Mouse (Mus musculus) liver, embryonic 14.5 days (tissue): ENCODE data around the gene Zfp664. TPM values are rescaled to one million over a fixed set of nuclear protein-coding genes. Genes with fewer than 3 reads are reported as not detected.

Experiments used
- ATAC-seq: fragments of 200-750 bp; cut with Nextera tagmentation; 2 replicates; pipeline ENCODE4 v1.8.0; 2017; ENCODE audit warnings: moderate number of reproducible peaks, mild to moderate bottlenecking, moderate library complexity; ENCODE audit not compliant: insufficient read depth
- DNase-seq, 3 experiments: peaks; one replicate each; pipeline ENCODE4 v3.0.0-alpha.2; 2012 to 2013; ENCODE audit warnings: low read depth in 3 of 3, low spot score in 3 of 3
- H3K27ac ChIP-seq: fragments of 300-500 bp; sonication (generic); 2 replicates; pipeline ENCODE4 v1.5.1; 2014; ENCODE audit warnings: moderate library complexity, mild to moderate bottlenecking, control low read depth, inconsistent platforms
- H3K27me3 ChIP-seq: fragments of 300-500 bp; sonication (generic); 2 replicates; pipeline ENCODE4 v1.6.1; 2014; ENCODE audit warnings: mild to moderate bottlenecking, low read length, moderate library complexity; ENCODE audit not compliant: control insufficient read depth, insufficient read depth
- H3K36me3 ChIP-seq: fragments of 300-500 bp; sonication (generic); replicated peaks from 2 replicates; pipeline ENCODE4 v1.6.1; 2014; ENCODE audit warnings: low read depth; ENCODE audit not compliant: control insufficient read depth, insufficient read depth
- H3K4me1 ChIP-seq, 2 experiments: fragments of 200-500 bp in 1 of 2; fragments of 300-500 bp in 1 of 2; sonication (generic) in 1 of 2; replicated peaks; 2 replicates each; pipeline ENCODE4 v1.6.1; 2012 to 2014; ENCODE audit warnings: antibody characterized with exemption in 1 of 2, inconsistent platforms in 1 of 2, low read length in 1 of 2; ENCODE audit not compliant: control insufficient read depth in 2 of 2, insufficient read depth in 2 of 2
- H3K4me2 ChIP-seq: fragments of 300-500 bp; sonication (generic); 2 replicates; pipeline ENCODE4 v1.6.1; 2014; ENCODE audit warnings: low read depth, mild to moderate bottlenecking, control low read depth, moderate library complexity
- H3K4me3 ChIP-seq, 2 experiments: fragments of 200-500 bp in 1 of 2; fragments of 300-500 bp in 1 of 2; sonication (generic) in 1 of 2; 2 replicates each; pipeline ENCODE4 v1.5.1; 2012 to 2014; ENCODE audit warnings: low read depth in 2 of 2, low read length in 2 of 2, mild to moderate bottlenecking in 2 of 2, control low read depth in 1 of 2, inconsistent platforms in 1 of 2, moderate library complexity in 1 of 2; ENCODE audit not compliant: insufficient read depth in 1 of 2
- H3K9ac ChIP-seq: fragments of 300-500 bp; sonication (generic); replicated peaks from 2 replicates; pipeline ENCODE4 v1.6.1; 2014; ENCODE audit warnings: mild to moderate bottlenecking, control low read depth, moderate library complexity
- H3K9me3 ChIP-seq: fragments of 300-500 bp; sonication (generic); 2 replicates; pipeline ENCODE4 v1.6.1; 2016; ENCODE audit warnings: low read length, mixed read lengths; ENCODE audit not compliant: control insufficient read depth
- CTCF ChIP-seq: IDR thresholded peaks from 2 replicates; pipeline ENCODE4 v1.5.1; 2016; ENCODE audit warnings: antibody characterized with exemption, low read depth, control low read depth
- EP300 ChIP-seq: IDR thresholded peaks from 2 replicates; pipeline ENCODE4 v1.6.1; 2016; ENCODE audit warnings: antibody characterized with exemption, low read depth
- WGBS: fragments of 180-500 bp; shearing (Covaris S2); extraction: QIAGEN DNeasy Blood & Tissue Kit; methylation state at CpG from one replicate; pipeline ENCODE4 v1.1.7; 2014; ENCODE audit not compliant: insufficient replicate concordance; 5-methylcytosine and 5-hydroxymethylcytosine counted together
- polyA plus RNA-seq, 2 experiments: library from polyadenylated mRNA; depleted of rRNA in 1 of 2; stranded (reverse) in 1 of 2; unstranded in 1 of 2; fragments of >200 nt; fragmentation: Nextera tagmentation in 1 of 2; extraction: Ambion mirVana in 1 of 2; gene quantifications; 2 replicates each; pipeline versions ENCODE4 v1.2.1 to v1.2.3; 2012 to 2014

Zfp664 gene
- polyA plus RNA-seq, 2 experiments = 7.9 to 10.6 TPM

DNA sequence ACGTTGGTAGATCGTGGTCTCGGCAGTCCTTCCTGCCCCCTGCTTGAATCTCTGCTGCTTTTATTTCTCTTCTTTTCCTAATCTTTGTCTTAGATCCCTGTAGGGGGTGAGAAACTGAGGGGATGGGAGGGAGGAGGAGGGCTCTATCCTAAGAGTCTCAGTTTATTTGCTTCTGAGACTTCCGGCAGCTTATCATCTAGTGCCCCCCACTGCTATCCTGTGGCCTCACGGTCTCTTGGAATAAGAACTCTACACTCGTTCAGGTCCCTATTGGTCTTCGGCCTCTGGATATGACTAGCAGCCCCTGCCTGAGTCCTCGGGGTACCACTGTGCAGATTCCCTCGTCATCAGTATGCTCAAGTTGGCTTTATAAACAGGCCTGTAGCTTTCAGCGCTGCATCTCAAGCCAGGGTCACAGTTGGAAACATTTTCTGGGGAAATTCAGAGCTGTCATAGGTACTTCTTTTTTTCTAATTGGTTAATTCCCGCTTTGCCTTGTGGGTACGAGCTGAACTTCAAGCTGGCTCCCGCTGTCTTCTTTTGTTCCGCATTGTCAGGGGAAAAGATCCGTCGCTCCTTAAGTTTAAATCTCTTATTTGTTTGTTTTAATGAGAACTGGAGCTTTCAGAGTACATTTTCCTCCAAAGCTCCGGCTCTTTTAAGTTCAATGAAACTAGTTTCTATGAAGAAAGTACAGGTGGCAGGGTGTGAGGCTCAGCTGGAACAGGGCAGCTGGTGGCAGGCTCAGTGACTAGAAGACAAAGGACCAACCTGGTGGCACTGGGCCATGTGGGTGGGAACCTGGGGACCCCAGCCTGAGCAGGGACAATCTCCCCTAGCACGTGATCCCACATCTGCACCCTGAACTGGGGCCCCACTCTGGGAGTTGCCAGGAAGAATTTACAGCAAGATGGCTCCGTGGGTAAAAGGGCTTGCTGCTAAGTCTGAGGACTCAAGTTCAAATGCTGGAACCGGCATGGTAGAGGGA is 50.7 kb downstream of the Zfp664 start:
- Histone ChIP-seq H3K9me3 (no peaks in the 10 kb centered on the region), H3K27ac (no peak overlapping the region), H3K4me1 (no peaks in the 10 kb centered on the region), H3K27me3 (no peaks in the 10 kb centered on the region), H3K9ac (no peak overlapping the region), H3K4me2 (no peak overlapping the region), H3K36me3 (no peaks in the 10 kb centered on the region), H3K4me3 (no peak overlapping the region)
- no peak for ATAC-seq
- 47% methylated on average over 20 of the region's 20 CpGs for WGBS
- no peak for DNase-seq
- TF ChIP-seq EP300 (no peak), CTCF (no peak)

DNA sequence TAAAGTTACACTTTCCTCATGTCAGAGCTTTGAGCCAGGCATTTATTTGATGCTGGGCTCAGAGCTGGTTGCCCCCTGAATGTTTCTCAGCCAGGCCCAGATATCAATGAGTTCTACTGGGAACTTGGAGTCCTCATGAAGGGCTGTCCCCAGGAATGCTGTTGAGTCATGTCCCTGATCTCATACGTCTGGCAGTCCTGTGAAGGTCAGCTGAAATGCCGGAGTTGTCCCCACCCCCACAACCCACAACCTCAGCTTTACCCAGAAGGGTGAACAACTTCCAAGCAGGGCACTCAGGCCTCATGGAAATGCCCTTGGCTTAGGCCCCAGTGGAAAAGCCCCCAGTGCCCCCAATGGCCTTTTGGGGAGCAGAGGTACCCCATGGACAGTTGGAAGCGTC is 57.3 kb downstream of the Zfp664 start:
- WGBS = 57% methylated on average over 3 of the region's 3 CpGs
- Histone ChIP-seq H3K27ac (no peak overlapping the region), H3K4me2 (no peak overlapping the region), H3K27me3 (no peaks in the 10 kb centered on the region), H3K9ac (no peak overlapping the region), H3K4me3 (no peak overlapping the region), H3K4me1 (no peaks in the 10 kb centered on the region), H3K36me3 (no peaks in the 10 kb centered on the region), H3K9me3 (no peaks in the 10 kb centered on the region)
- DNase-seq (no peak), ATAC-seq (no peak)
- no peak for TF ChIP-seq CTCF
- no peak for TF ChIP-seq EP300

- TF ChIP-seq CTCF = no peak
- no peak for TF ChIP-seq EP300
- H3K4me2 ChIP-seq = no peak overlapping the region
- ATAC-seq (no peak), DNase-seq (no peak)
- no peak overlapping the region for H3K27ac ChIP-seq
- no peak overlapping the region for H3K9ac ChIP-seq
- no peaks in the 10 kb centered on the region for H3K9me3 ChIP-seq
- no peaks in the 10 kb centered on the region for H3K4me1 ChIP-seq
- no peaks in the 10 kb centered on the region for H3K36me3 ChIP-seq
- no peak overlapping the region for H3K4me3 ChIP-seq
- no peaks in the 10 kb centered on the region for H3K27me3 ChIP-seq
Observed at GRCm38 (mm10) chr5:124921410-124921809, 58.9 kb downstream of the Zfp664 start.

- Histone ChIP-seq H3K27me3 (no peaks in the 10 kb centered on the region), H3K4me2 (no peak overlapping the region), H3K9me3 (no peaks in the 10 kb centered on the region), H3K9ac (no peak overlapping the region), H3K27ac (no peak overlapping the region), H3K4me3 (no peak overlapping the region), H3K4me1 (no peaks in the 10 kb centered on the region), H3K36me3 (no peaks in the 10 kb centered on the region)
- ATAC-seq (no peak), DNase-seq (no peak)
- 35% methylated on average over 18 of the region's 18 CpGs for WGBS
- TF ChIP-seq EP300 = no peak
- no peak for TF ChIP-seq CTCF
Observed at GRCm38 (mm10) chr5:124922356-124923352, 60.2 kb downstream of the Zfp664 start.
